In the genomic region with DNA sequence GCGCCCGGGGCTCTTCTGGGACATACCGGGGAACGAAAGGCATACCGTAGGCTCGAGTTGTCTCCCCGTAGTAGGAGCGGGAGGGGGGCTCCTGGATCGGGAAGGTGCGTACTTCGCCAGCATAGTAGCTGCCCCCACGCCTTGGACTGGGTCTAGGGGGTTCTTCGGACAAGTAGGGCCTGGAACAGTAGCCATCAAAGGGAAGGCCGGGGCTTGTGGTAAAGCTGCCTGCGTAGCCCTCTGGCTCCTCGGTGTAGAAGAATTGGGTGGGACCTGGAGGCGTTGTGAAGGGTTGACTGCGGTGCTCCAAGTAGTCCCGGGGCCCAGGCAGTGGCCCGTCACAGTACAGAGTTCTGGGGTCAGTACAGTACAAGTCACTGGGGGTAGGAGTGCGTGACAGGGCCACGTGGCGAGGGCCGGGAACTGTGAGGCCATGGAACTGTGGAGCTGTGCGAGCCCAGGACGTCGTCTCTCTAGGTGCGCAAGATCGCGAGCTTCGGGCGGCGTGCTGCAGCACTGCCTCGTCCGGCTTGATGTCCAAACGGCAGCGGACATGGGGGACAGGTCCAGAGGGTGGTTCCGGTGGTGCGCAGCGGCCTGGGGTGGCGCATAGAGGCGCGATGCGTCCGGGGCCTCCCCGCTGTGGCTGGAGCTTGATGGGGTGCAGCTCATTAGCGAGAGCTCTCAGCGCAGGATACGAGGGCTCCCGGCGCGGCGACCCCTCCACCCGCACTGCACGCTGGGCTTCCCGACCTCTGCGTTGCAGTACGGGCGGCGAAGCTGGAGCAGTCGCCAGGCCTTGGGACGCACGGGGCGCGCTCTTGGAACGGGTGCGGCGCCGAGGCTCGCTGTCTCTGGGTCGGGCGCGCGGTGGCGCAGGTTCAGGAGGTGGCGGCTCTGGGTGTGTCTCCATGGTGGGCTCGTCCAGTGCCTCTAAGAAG, we compare ENCODE assay signal across 8 mouse cellular contexts. TPM values are rescaled to one million over a fixed set of nuclear protein-coding genes. Genes with fewer than 3 reads are reported as not detected.
DNase-seq lines count a peak whose midpoint lies in the region; ATAC-seq and TF ChIP-seq lines count a peak whose summit lies in the region.

No protein-coding gene starts in this region.

- H3K9ac ChIP-seq in kidney, embryonic 14.5 days (ENCODE audit: low read depth, low read length): no peak overlapping the region
- no peak overlapping the region for H3K9ac ChIP-seq in forebrain, embryonic 11.5 days (ENCODE audit: low read length)
- H3K9ac ChIP-seq in limb, embryonic 14.5 days (ENCODE audit: low read depth, low read length, severe bottlenecking): 0 out of 2 replicates have a peak overlapping the region, but pooled peaks have one; percentile 36

- peaks cover 56% of the 10 kb centered on the region for H3K27me3 ChIP-seq in kidney, embryonic 14.5 days (ENCODE audit: control insufficient read depth, insufficient read depth, low read length)
- peaks cover 58% of the 10 kb centered on the region for H3K27me3 ChIP-seq in forebrain, embryonic 11.5 days (ENCODE audit: control insufficient read depth, insufficient read depth, low read length)
- peaks cover 54% of the 10 kb centered on the region for H3K27me3 ChIP-seq in limb, embryonic 14.5 days (ENCODE audit: control insufficient read depth, insufficient read depth, low read length)

- no peak for ATAC-seq in kidney, embryonic 14.5 days (ENCODE audit: low FRiP score, low TSS enrichment)
- ATAC-seq in forebrain, embryonic 11.5 days (replicated peaks; ENCODE audit: low FRiP score): no peak
- no peak for ATAC-seq in limb, embryonic 14.5 days (ENCODE audit: low FRiP score, low read depth)

- H3K4me2 ChIP-seq in kidney, embryonic 14.5 days (replicated peaks; ENCODE audit: low read depth, low read length): peak overlapping the region; percentile 39
- H3K4me2 ChIP-seq in forebrain, embryonic 11.5 days (ENCODE audit: low read depth, low read length, severe bottlenecking): 0 out of 2 replicates have a peak overlapping the region, but pooled peaks have one; percentile 15
- H3K4me2 ChIP-seq in limb, embryonic 14.5 days (replicated peaks; ENCODE audit: low read depth, low read length, severe bottlenecking): peak overlapping the region; percentile 43

- intact Hi-C loops in left cerebral cortex, postnatal 36 days (cut with DNase I): no loop called here

- H3K4me3 ChIP-seq in kidney, embryonic 14.5 days (ENCODE audit: low read length): peak overlapping the region; percentile 22
- no peak overlapping the region for H3K4me3 ChIP-seq in forebrain, embryonic 11.5 days (ENCODE audit: low read depth, low read length)
- H3K4me3 ChIP-seq in limb, embryonic 14.5 days (replicated peaks; ENCODE audit: low read length): peak overlapping the region; percentile 26

- no peak for DNase-seq in kidney, adult 9 months
- peak; percentile 11 for DNase-seq in Muller cell, postnatal 12 days (ENCODE audit: inconsistent ontology term)
- DNase-seq in forebrain, embryonic 11.5 days (ENCODE audit: low spot score): peak; percentile 64
- DNase-seq in limb, embryonic 14.5 days (ENCODE audit: low spot score): no peak
- no peak for DNase-seq in ovary, adult 18-20 months (ENCODE audit: low spot score)
- DNase-seq in T-cell, adult 2 months (ENCODE audit: low spot score): no peak
- no peak for DNase-seq in left cerebral cortex, postnatal 36 days (ENCODE audit: low spot score in 2 of 2)

- peaks cover 2% of the 10 kb centered on the region; the same call in 1 of the 2 replicates for H3K9me3 ChIP-seq in kidney, embryonic 14.5 days (ENCODE audit: control insufficient read depth, low read length)
- H3K9me3 ChIP-seq in forebrain, embryonic 11.5 days (ENCODE audit: control insufficient read depth, low read length): no peaks in the 10 kb centered on the region
- no peaks in the 10 kb centered on the region for H3K9me3 ChIP-seq in limb, embryonic 14.5 days (ENCODE audit: control insufficient read depth, low read length)

- H3K27ac ChIP-seq in kidney, embryonic 14.5 days (ENCODE audit: low read depth, low read length): no peak overlapping the region
- no peak overlapping the region for H3K27ac ChIP-seq in forebrain, embryonic 11.5 days (ENCODE audit: low read depth, low read length)
- no peak overlapping the region for H3K27ac ChIP-seq in limb, embryonic 14.5 days (replicated peaks; ENCODE audit: low read depth, low read length)

- H3K36me3 ChIP-seq in kidney, embryonic 14.5 days (ENCODE audit: control insufficient read depth, insufficient read depth, low read length): peaks cover 12% of the 10 kb centered on the region
- peaks cover 2% of the 10 kb centered on the region; the same call in 1 of the 2 replicates for H3K36me3 ChIP-seq in forebrain, embryonic 11.5 days (ENCODE audit: control insufficient read depth, insufficient read depth, low read length)
- H3K36me3 ChIP-seq in limb, embryonic 14.5 days (ENCODE audit: control insufficient read depth, insufficient read depth, low read length): peaks cover 14% of the 10 kb centered on the region

- 6% methylated on average over 77 of the region's 77 CpGs for WGBS in kidney, embryonic 14.5 days
- 6% methylated on average over 76 of the region's 77 CpGs for WGBS in forebrain, embryonic 11.5 days
- WGBS in limb, embryonic 14.5 days: 5% methylated on average over 73 of the region's 77 CpGs

- no peak for TF ChIP-seq POLR2A in limb, embryonic 14.5 days (IDR thresholded peaks at IDR 0.05; ENCODE audit: borderline replicate concordance, extremely low read depth, insufficient read depth, insufficient read length)

- H3K4me1 ChIP-seq in kidney, embryonic 14.5 days (ENCODE audit: control insufficient read depth, insufficient read depth, low read length): peaks cover 45% of the 10 kb centered on the region
- H3K4me1 ChIP-seq in forebrain, embryonic 11.5 days (replicated peaks; ENCODE audit: control insufficient read depth, insufficient read depth, low read length): peaks cover 23% of the 10 kb centered on the region
- H3K4me1 ChIP-seq in limb, embryonic 14.5 days (ENCODE audit: control insufficient read depth, insufficient read depth, low read length): peaks cover 47% of the 10 kb centered on the region

RNA-seq across cellular contexts. Expression of gene Ajm1, which starts 2.5 kb away (rescaled TPM):
- polyA plus RNA-seq in kidney, embryonic 14.5 days (2014; fragmentation: Nextera tagmentation; extraction: Ambion mirVana): 0.07 and 0.18 TPM in 2 replicates
- 0.28 and 0.69 TPM in 2 replicates for polyA plus RNA-seq in forebrain, embryonic 11.5 days (2014; fragmentation: Nextera tagmentation; extraction: Ambion mirVana)
- 2.5 and 3.5 TPM in 2 replicates for polyA plus RNA-seq in limb, embryonic 14.5 days (2012; rRNA removed)
- polyA plus RNA-seq in limb, embryonic 14.5 days (2014; fragmentation: Nextera tagmentation; extraction: Ambion mirVana): 0.18 and 0.19 TPM in 2 replicates
- 100 to 1,000 TPM in 1 of 2 experiments, 10 to 100 TPM in 1; 99.8 to 110 TPM for total RNA-seq in left cerebral cortex, postnatal 36 days (2021)

RNA-seq across cellular contexts. Expression of gene Phpt1, which starts 4.0 kb away (rescaled TPM):
- polyA plus RNA-seq in kidney, embryonic 14.5 days (2014; fragmentation: Nextera tagmentation; extraction: Ambion mirVana): 229 and 294 TPM in 2 replicates
- 144 and 164 TPM in 2 replicates for polyA plus RNA-seq in forebrain, embryonic 11.5 days (2014; fragmentation: Nextera tagmentation; extraction: Ambion mirVana)
- polyA plus RNA-seq in limb, embryonic 14.5 days (2012; rRNA removed): 137 and 139 TPM in 2 replicates
- polyA plus RNA-seq in limb, embryonic 14.5 days (2014; fragmentation: Nextera tagmentation; extraction: Ambion mirVana): 167 and 176 TPM in 2 replicates
- total RNA-seq in left cerebral cortex, postnatal 36 days (2021): 10 to 100 TPM; 74.6 to 75.4 TPM

RNA-seq across cellular contexts. Expression of gene Mamdc4, which starts 4.4 kb away (rescaled TPM):
- 3.3 and 7.5 TPM in 2 replicates for polyA plus RNA-seq in kidney, embryonic 14.5 days (2014; fragmentation: Nextera tagmentation; extraction: Ambion mirVana)
- polyA plus RNA-seq in forebrain, embryonic 11.5 days (2014; fragmentation: Nextera tagmentation; extraction: Ambion mirVana): 1.3 and 5.0 TPM in 2 replicates
- polyA plus RNA-seq in limb, embryonic 14.5 days (2012; rRNA removed): 10.9 and 15.0 TPM in 2 replicates
- 1.4 and 1.8 TPM in 2 replicates for polyA plus RNA-seq in limb, embryonic 14.5 days (2014; fragmentation: Nextera tagmentation; extraction: Ambion mirVana)
- 1 to 10 TPM; 1.4 to 2.4 TPM for total RNA-seq in left cerebral cortex, postnatal 36 days (2021)

RNA-seq across cellular contexts. Expression of gene Edf1, which starts 21.4 kb away (rescaled TPM):
- polyA plus RNA-seq in kidney, embryonic 14.5 days (2014; fragmentation: Nextera tagmentation; extraction: Ambion mirVana): 314 and 436 TPM in 2 replicates
- polyA plus RNA-seq in forebrain, embryonic 11.5 days (2014; fragmentation: Nextera tagmentation; extraction: Ambion mirVana): 353 and 371 TPM in 2 replicates
- 116 and 174 TPM in 2 replicates for polyA plus RNA-seq in limb, embryonic 14.5 days (2012; rRNA removed)
- polyA plus RNA-seq in limb, embryonic 14.5 days (2014; fragmentation: Nextera tagmentation; extraction: Ambion mirVana): 325 and 331 TPM in 2 replicates
- total RNA-seq in left cerebral cortex, postnatal 36 days (2021): 100 to 1,000 TPM; 189 to 236 TPM

RNA-seq across cellular contexts. Expression of gene Rabl6, which starts 29.3 kb away (rescaled TPM):
- 59.6 and 81.1 TPM in 2 replicates for polyA plus RNA-seq in kidney, embryonic 14.5 days (2014; fragmentation: Nextera tagmentation; extraction: Ambion mirVana)
- polyA plus RNA-seq in forebrain, embryonic 11.5 days (2014; fragmentation: Nextera tagmentation; extraction: Ambion mirVana): 77.1 and 81.5 TPM in 2 replicates
- 99.4 and 110 TPM in 2 replicates for polyA plus RNA-seq in limb, embryonic 14.5 days (2012; rRNA removed)
- 74.8 and 80.7 TPM in 2 replicates for polyA plus RNA-seq in limb, embryonic 14.5 days (2014; fragmentation: Nextera tagmentation; extraction: Ambion mirVana)
- total RNA-seq in left cerebral cortex, postnatal 36 days (2021): 100 to 1,000 TPM; 144 to 160 TPM

Comparison
In these comparisons a context has a peak if more than half of its experiments do, and no peak if none do; other contexts are left out.
1. DNase-seq: peak in Muller cell, postnatal 12 days (single experiment) and forebrain, embryonic 11.5 days (single experiment); none in kidney, adult 9 months (single experiment), limb, embryonic 14.5 days (single experiment), ovary, adult 18-20 months (single experiment), T-cell, adult 2 months (single experiment) and left cerebral cortex, postnatal 36 days (0 of 2).
2. Peak in every context shown above with its lines, with median percentiles within 50 percentile points of each other: H3K4me2 ChIP-seq.